Mouse (Mus musculus) heart, postnatal 36 days (tissue): ENCODE data around the gene Gm17606. TPM values are rescaled to one million over a fixed set of nuclear protein-coding genes. Genes with fewer than 3 reads are reported as not detected.

ENCODE experiments used
- DNase-seq, 2 experiments: peaks; one replicate each; pipeline ENCODE4 v3.0.0; 2021 to 2022
- intact Hi-C: fragments of 180-260 bp; cut with DNase I; formaldehyde crosslinking; loops from one replicate; pipeline ENCODE4 v1.15.1; 2025
- total RNA-seq, 2 experiments: library from RNA; stranded (reverse); gene quantifications; 2 replicates each; pipeline ENCODE4 v1.2.3; 2021

Gene Gm17606
- total RNA-seq, 2 experiments from 2014 or later, result not detected

GRCm38 (mm10) chr14:54621133-54621532, 19.6 kb upstream of the Gm17606 start, which contains the start of gene Psmb11:
TSS of gene Psmb11 (plus strand) at chr14:54621433.
- DNase-seq, result no peak
- intact Hi-C loops, result loop anchor here (2.0 kb wide), 1 partner anchor 18 kb away; no protein-coding TSS in a partner anchor

GRCm38 (mm10) chr14:54623334-54623733, 17.4 kb upstream of the Gm17606 start:
- DNase-seq, result no peak
- intact Hi-C loops, result no loop called here

- DNase-seq, result no peak
- intact Hi-C loops, result no loop called here
Measured at GRCm38 (mm10) chr14:54624976-54625375, 15.8 kb upstream of the Gm17606 start.

GRCm38 (mm10) chr14:54628103-54628502, 12.6 kb upstream of the Gm17606 start:
- intact Hi-C loops, result no loop called here
- no peak for DNase-seq

- intact Hi-C loops, result no loop called here
- no peak for DNase-seq
Measured at GRCm38 (mm10) chr14:54629797-54630196, 11.0 kb upstream of the Gm17606 start.

- intact Hi-C loops, result no loop called here
- DNase-seq, result no peak
Measured at GRCm38 (mm10) chr14:54630583-54631239, 10.0 kb upstream of the Gm17606 start.

GRCm38 (mm10) chr14:54631240-54631599, 9.5 kb upstream of the Gm17606 start:
- intact Hi-C loops, result no loop called here
- DNase-seq, result no peak

GRCm38 (mm10) chr14:54632252-54632651, 8.5 kb upstream of the Gm17606 start:
- intact Hi-C loops, result no loop called here
- DNase-seq, result no peak

- intact Hi-C loops, result no loop called here
Measured at GRCm38 (mm10) chr14:54634182-54634581, 6.6 kb upstream of the Gm17606 start.

GRCm38 (mm10) chr14:54636954-54637353, 3.8 kb upstream of the Gm17606 start:
- peak; percentile 38 to 65 for DNase-seq
- intact Hi-C loops, result no loop called here

More at GRCm38 (mm10) chr14:54634182-54634581, 6.6 kb upstream of the Gm17606 start:
- DNase-seq, result no peak

- DNase-seq, result no peak
- intact Hi-C loops, result loop anchor here (2.0 kb wide), 1 partner anchor 17 kb away; the partner anchor contains the start of gene Psmb11
Measured at GRCm38 (mm10) chr14:54638210-54638609, 2.5 kb upstream of the Gm17606 start.

- intact Hi-C loops, result loop anchor here (5.0 to 10.0 kb wide), 3 partner anchors 113 to 575 kb away; no protein-coding TSS in a partner anchor
- DNase-seq, result no peak
Measured at GRCm38 (mm10) chr14:54640121-54640520, 631 bp upstream of the Gm17606 start.

GRCm38 (mm10) chr14:54641305-54641969, 685 bp downstream of the Gm17606 start, which contains the start of gene Cdh24:
TSS of gene Cdh24 (minus strand) at chr14:54641364.
- DNase-seq, result peak; percentile 86 to 89
- intact Hi-C loops, result loop anchor here (1.0 to 10.0 kb wide), 5 partner anchors 58 to 577 kb away; no protein-coding TSS in a partner anchor

GRCm38 (mm10) chr14:54642224-54642944, 1.6 kb downstream of the Gm17606 start:
- intact Hi-C loops, result loop anchor here (5.0 to 10.0 kb wide), 3 partner anchors 115 to 578 kb away; no protein-coding TSS in a partner anchor
- no peak for DNase-seq

GRCm38 (mm10) chr14:54643011-54643410, 2.3 kb downstream of the Gm17606 start:
- DNase-seq, result no peak
- intact Hi-C loops, result loop anchor here (5.0 to 10.0 kb wide), 3 partner anchors 116 to 578 kb away; no protein-coding TSS in a partner anchor

GRCm38 (mm10) chr14:54644294-54644693, 3.5 kb downstream of the Gm17606 start:
- no peak for DNase-seq
- intact Hi-C loops, result loop anchor here (5.0 to 10.0 kb wide), 3 partner anchors 117 to 579 kb away; no protein-coding TSS in a partner anchor

GRCm38 (mm10) chr14:54646455-54646854, 5.7 kb downstream of the Gm17606 start:
- intact Hi-C loops, result loop anchor here (10.0 kb wide), 1 partner anchor 582 kb away; no protein-coding TSS in a partner anchor
- no peak for DNase-seq

GRCm38 (mm10) chr14:54646898-54647636, 6.3 kb downstream of the Gm17606 start:
- intact Hi-C loops, result loop anchor here (10.0 kb wide), 1 partner anchor 582 kb away; no protein-coding TSS in a partner anchor

GRCm38 (mm10) chr14:54647900-54648299, 7.1 kb downstream of the Gm17606 start:
- intact Hi-C loops, result loop anchor here (10.0 kb wide), 1 partner anchor 583 kb away; no protein-coding TSS in a partner anchor
- no peak for DNase-seq

More at GRCm38 (mm10) chr14:54646898-54647636, 6.3 kb downstream of the Gm17606 start:
- no peak for DNase-seq
